Mouse (Mus musculus): ENCODE results near the gene Pcnx. TPM values are rescaled to one million over a fixed set of nuclear protein-coding genes. Genes with fewer than 3 reads are reported as not detected.
"Not testable (repeated sequence)": the region's sequence is repeated elsewhere in the genome, so short reads cannot be mapped to it uniquely, and the experiment has no call there.

Pcnx gene
- polyA plus RNA-seq, 1 experiment from 2014 or later, result 13.0 TPM

DNA sequence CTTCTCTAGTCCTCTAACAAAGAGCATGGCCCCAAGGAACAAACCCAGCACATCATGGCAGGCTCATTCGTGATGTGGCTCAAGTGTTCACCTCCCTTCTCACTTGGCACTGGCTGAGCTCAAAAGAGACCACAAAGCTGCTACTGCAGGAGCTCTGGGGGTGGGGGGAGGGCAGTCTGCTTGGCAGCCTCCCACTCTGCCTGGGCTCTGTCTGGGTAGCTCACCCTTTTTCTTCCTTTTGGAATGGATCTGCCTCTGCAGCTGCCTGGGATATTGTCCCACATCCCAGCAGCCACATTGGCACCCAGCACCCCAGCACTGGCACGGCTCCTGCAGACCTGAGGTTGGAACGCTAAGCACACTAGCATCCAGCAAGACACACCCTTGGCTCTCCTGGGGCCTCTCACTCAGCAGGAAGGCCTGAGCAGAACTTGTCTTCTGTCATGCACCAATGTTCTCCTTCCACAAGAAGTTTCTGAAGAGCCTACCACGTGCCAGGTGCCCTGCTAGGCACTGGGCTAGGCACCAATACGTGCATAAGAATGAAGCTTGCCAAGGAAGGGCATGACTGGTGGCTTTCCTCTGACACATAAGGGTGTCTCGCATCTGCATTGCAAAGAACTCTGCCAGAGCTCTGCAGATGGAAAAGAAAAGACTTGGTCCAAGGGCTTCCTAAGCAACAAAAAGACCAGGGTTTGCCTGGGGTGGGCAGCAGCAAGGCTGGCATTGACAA lies 166.2 kb downstream of the Pcnx start:
- H3K36me3 ChIP-seq (ENCODE audit: control insufficient read depth, insufficient read depth, low read length); H3K4me2 ChIP-seq (replicated peaks; ENCODE audit: low read depth, low read length); H3K4me1 ChIP-seq (replicated peaks; ENCODE audit: control insufficient read depth, insufficient read depth, low read length); H3K27ac ChIP-seq (ENCODE audit: low read depth, low read length); H3K27me3 ChIP-seq (ENCODE audit: control insufficient read depth, insufficient read depth, low read length); ATAC-seq (ENCODE audit: low FRiP score); H3K4me3 ChIP-seq (ENCODE audit: low read depth, low read length); DNase-seq (ENCODE audit: low spot score); H3K9ac ChIP-seq (ENCODE audit: low read depth, low read length); H3K9me3 ChIP-seq (ENCODE audit: control insufficient read depth, low read length): not testable (repeated sequence)
- WGBS, result no CpG with 5 or more reads among the region's 6 CpGs

DNA sequence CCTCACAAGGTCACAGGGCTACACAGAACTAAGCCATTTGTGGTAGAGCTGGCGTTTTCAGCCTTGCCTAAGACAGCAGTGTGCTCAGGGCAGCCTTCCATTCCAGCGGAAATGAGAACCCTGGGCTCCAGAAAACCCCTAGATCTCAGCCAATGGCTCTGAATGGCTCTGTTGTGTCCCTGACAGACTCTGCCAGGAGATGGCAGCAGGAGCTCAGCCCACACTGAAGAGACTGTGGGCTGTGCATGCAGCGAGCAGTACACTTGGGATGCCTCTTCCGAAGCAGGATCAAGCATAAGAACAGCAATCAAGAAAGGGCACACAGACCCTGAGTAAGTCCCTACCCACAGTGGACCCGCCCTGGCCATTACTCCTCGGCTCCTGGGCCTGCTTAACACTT lies 173.7 kb downstream of the Pcnx start:
- WGBS, result no CpG with 5 or more reads among the region's 6 CpGs

DNA sequence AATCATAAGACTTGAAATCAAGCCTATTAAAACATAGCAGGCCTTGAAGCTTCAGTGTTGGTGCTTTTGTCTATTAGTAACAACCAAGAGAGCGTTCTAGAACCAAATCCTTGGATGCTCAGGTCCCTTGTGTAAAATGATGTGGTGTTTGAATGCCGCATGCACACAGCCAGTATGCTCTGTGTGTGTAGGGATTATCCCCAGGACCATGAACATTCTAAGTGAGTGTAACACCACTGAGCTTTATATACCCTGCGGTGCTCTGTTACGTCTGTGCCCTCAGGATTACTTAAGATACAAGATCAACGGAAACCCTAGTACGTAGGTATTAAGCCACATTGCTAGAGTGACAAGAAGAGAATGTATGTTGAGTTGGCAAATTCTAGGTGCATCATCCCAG lies 174.2 kb downstream of the Pcnx start:
- WGBS, result no CpG with 5 or more reads among the region's 6 CpGs
- not testable (repeated sequence) for ATAC-seq (ENCODE audit: low FRiP score)

More for the DNA sequence above, 173.7 kb downstream of the Pcnx start:
- not testable (repeated sequence) for H3K9ac ChIP-seq (ENCODE audit: low read depth, low read length); DNase-seq (ENCODE audit: low spot score); H3K27ac ChIP-seq (ENCODE audit: low read depth, low read length); H3K36me3 ChIP-seq (ENCODE audit: control insufficient read depth, insufficient read depth, low read length); H3K27me3 ChIP-seq (ENCODE audit: control insufficient read depth, insufficient read depth, low read length); H3K4me1 ChIP-seq (replicated peaks; ENCODE audit: control insufficient read depth, insufficient read depth, low read length); H3K4me2 ChIP-seq (replicated peaks; ENCODE audit: low read depth, low read length); H3K9me3 ChIP-seq (ENCODE audit: control insufficient read depth, low read length); H3K4me3 ChIP-seq (ENCODE audit: low read depth, low read length)
- peak; percentile 77 for ATAC-seq (ENCODE audit: low FRiP score)

DNA sequence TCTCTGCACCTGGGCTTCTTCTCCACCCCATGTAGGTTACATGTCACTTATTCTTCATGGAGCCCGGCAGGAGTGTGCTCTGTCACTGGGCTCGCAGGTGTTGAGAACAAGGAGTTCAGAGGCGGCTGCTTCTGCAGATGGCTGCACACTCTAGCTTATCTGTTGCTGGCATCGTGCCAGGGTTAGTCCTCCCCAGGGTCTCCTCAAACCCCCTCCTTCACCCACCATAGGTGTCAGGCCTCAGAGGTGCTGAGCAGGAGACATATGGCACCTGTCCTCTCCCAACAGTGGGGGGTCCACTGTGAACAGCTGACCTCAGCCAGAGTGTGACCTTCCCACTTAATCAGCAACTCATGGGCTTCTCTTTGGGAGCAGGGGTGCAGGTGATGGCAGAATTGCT lies 184.3 kb downstream of the Pcnx start:
- no CpG with 5 or more reads among the region's 4 CpGs for WGBS
- H3K36me3 ChIP-seq (ENCODE audit: control insufficient read depth, insufficient read depth, low read length); ATAC-seq (ENCODE audit: low FRiP score): not testable (repeated sequence)

More for the DNA sequence above, 174.2 kb downstream of the Pcnx start:
- H3K4me3 ChIP-seq (ENCODE audit: low read depth, low read length); DNase-seq (ENCODE audit: low spot score); H3K27me3 ChIP-seq (ENCODE audit: control insufficient read depth, insufficient read depth, low read length); H3K9me3 ChIP-seq (ENCODE audit: control insufficient read depth, low read length); H3K36me3 ChIP-seq (ENCODE audit: control insufficient read depth, insufficient read depth, low read length); H3K4me1 ChIP-seq (replicated peaks; ENCODE audit: control insufficient read depth, insufficient read depth, low read length); H3K4me2 ChIP-seq (replicated peaks; ENCODE audit: low read depth, low read length); H3K9ac ChIP-seq (ENCODE audit: low read depth, low read length); H3K27ac ChIP-seq (ENCODE audit: low read depth, low read length): not testable (repeated sequence)

More for the DNA sequence above, 184.3 kb downstream of the Pcnx start:
- not testable (repeated sequence) for H3K9ac ChIP-seq (ENCODE audit: low read depth, low read length); H3K4me3 ChIP-seq (ENCODE audit: low read depth, low read length); H3K4me1 ChIP-seq (replicated peaks; ENCODE audit: control insufficient read depth, insufficient read depth, low read length); H3K27ac ChIP-seq (ENCODE audit: low read depth, low read length); H3K4me2 ChIP-seq (replicated peaks; ENCODE audit: low read depth, low read length); H3K9me3 ChIP-seq (ENCODE audit: control insufficient read depth, low read length); H3K27me3 ChIP-seq (ENCODE audit: control insufficient read depth, insufficient read depth, low read length); DNase-seq (ENCODE audit: low spot score)

Other genes starting within 250 kb of the Pcnx start
- 1.3 and 2.1 TPM in 2 replicates for gene Ttc9, start 228.8 kb upstream of the Pcnx start, polyA plus RNA-seq (2014; fragmentation: Nextera tagmentation; extraction: Ambion mirVana)
- 2.5 and 3.4 TPM in 2 replicates for gene Map3k9, start 78.8 kb upstream of the Pcnx start, polyA plus RNA-seq (2014; fragmentation: Nextera tagmentation; extraction: Ambion mirVana)